Mouse (Mus musculus) testis, adult 2 months (tissue): ENCODE data around the gene Parl. TPM values are rescaled to one million over a fixed set of nuclear protein-coding genes. Genes with fewer than 3 reads are reported as not detected.

Experiments
- H3K27ac ChIP-seq: fragments of 200-500 bp; 2 replicates; pipeline ENCODE4 v1.5.1; 2012; ENCODE audit warnings: low read depth, low read length; ENCODE audit not compliant: control insufficient read depth, insufficient read depth
- H3K27me3 ChIP-seq: fragments of 200-500 bp; 2 replicates; pipeline ENCODE4 v1.6.1; 2012; ENCODE audit warnings: mild to moderate bottlenecking, low read length, moderate library complexity; ENCODE audit not compliant: control insufficient read depth, insufficient read depth
- H3K36me3 ChIP-seq: fragments of 200-500 bp; 2 replicates; pipeline ENCODE4 v1.6.1; 2012; ENCODE audit warnings: mild to moderate bottlenecking, low read length; ENCODE audit not compliant: control insufficient read depth, insufficient read depth
- H3K4me1 ChIP-seq: fragments of 200-500 bp; 2 replicates; pipeline ENCODE4 v1.6.1; 2012; ENCODE audit warnings: low read length; ENCODE audit not compliant: control insufficient read depth, insufficient read depth
- H3K4me3 ChIP-seq: fragments of 200-500 bp; 2 replicates; pipeline ENCODE4 v1.5.1; 2012; ENCODE audit warnings: low read depth, mild to moderate bottlenecking, low read length, moderate library complexity, mixed read lengths; ENCODE audit not compliant: control insufficient read depth
- CTCF ChIP-seq: fragments of 200-500 bp; IDR thresholded peaks from 2 replicates; pipeline ENCODE4 v1.5.1; 2012; ENCODE audit warnings: low read depth, mild to moderate bottlenecking, inconsistent platforms, low read length, moderate library complexity; ENCODE audit not compliant: control insufficient read depth, insufficient read depth, insufficient replicate concordance
- POLR2A ChIP-seq: fragments of 200-500 bp; IDR thresholded peaks from 2 replicates; pipeline ENCODE4 v1.6.1; 2012; ENCODE audit warnings: low read depth, mild to moderate bottlenecking, inconsistent platforms, low read length, moderate library complexity; ENCODE audit not compliant: control insufficient read depth
- polyA plus RNA-seq: library from polyadenylated mRNA; depleted of rRNA; stranded (reverse); fragments of >200 nt; gene quantifications from 2 replicates; pipeline ENCODE4 v1.2.3, GENCODE M21; 2012

Parl gene
- polyA plus RNA-seq, 1 experiment: 54.1 TPM

- Histone ChIP-seq H3K27ac (no peak overlapping the region), H3K27me3 (no peaks in the 10 kb centered on the region), H3K4me1 (no peaks in the 10 kb centered on the region), H3K4me3 (no peak overlapping the region), H3K36me3 (no peaks in the 10 kb centered on the region)
- TF ChIP-seq CTCF (no peak), POLR2A (no peak)
These were observed 14.6 kb upstream of the Parl start for GRCm38 (mm10) chr16:20316770-20317169.

- Histone ChIP-seq H3K4me1 (no peaks in the 10 kb centered on the region), H3K4me3 (no peak overlapping the region), H3K36me3 (no peaks in the 10 kb centered on the region), H3K27me3 (no peaks in the 10 kb centered on the region), H3K27ac (no peak overlapping the region)
- TF ChIP-seq CTCF: no peak
These were observed 13.1 kb upstream of the Parl start for GRCm38 (mm10) chr16:20315266-20315665.

GRCm38 (mm10) chr16:20312272-20312671 is 10.1 kb upstream of the Parl start:
- H3K36me3 ChIP-seq: no peaks in the 10 kb centered on the region
- H3K4me1 ChIP-seq: no peaks in the 10 kb centered on the region
- TF ChIP-seq CTCF: no peak
- TF ChIP-seq POLR2A: no peak
- H3K27me3 ChIP-seq: no peaks in the 10 kb centered on the region
- no peak overlapping the region for H3K27ac ChIP-seq
- H3K4me3 ChIP-seq: no peak overlapping the region

- H3K27ac ChIP-seq: no peak overlapping the region
- no peak overlapping the region for H3K4me3 ChIP-seq
- H3K4me1 ChIP-seq: peaks cover 9% of the 10 kb centered on the region
- H3K27me3 ChIP-seq: no peaks in the 10 kb centered on the region
- TF ChIP-seq CTCF: no peak
- no peak for TF ChIP-seq POLR2A
- H3K36me3 ChIP-seq: no peaks in the 10 kb centered on the region; the same call in 1 of the 2 replicates
These were observed 2.1 kb downstream of the Parl start for GRCm38 (mm10) chr16:20300076-20300475.

GRCm38 (mm10) chr16:20280238-20280637 is 21.9 kb downstream of the Parl start:
- Histone ChIP-seq H3K36me3 (peaks cover 2% of the 10 kb centered on the region), H3K27me3 (no peaks in the 10 kb centered on the region), H3K4me3 (no peak overlapping the region), H3K4me1 (no peaks in the 10 kb centered on the region), H3K27ac (no peak overlapping the region)
- TF ChIP-seq POLR2A (no peak), CTCF (no peak)

- Histone ChIP-seq H3K36me3 (peaks cover 2% of the 10 kb centered on the region), H3K27me3 (no peaks in the 10 kb centered on the region), H3K27ac (no peak overlapping the region), H3K4me1 (no peaks in the 10 kb centered on the region), H3K4me3 (no peak overlapping the region)
- TF ChIP-seq CTCF (no peak), POLR2A (no peak)
These were observed 22.8 kb downstream of the Parl start for GRCm38 (mm10) chr16:20279395-20279794.

- Histone ChIP-seq H3K36me3 (no peaks in the 10 kb centered on the region), H3K4me1 (no peaks in the 10 kb centered on the region), H3K27ac (no peak overlapping the region), H3K27me3 (no peaks in the 10 kb centered on the region), H3K4me3 (no peak overlapping the region)
- no peak for TF ChIP-seq POLR2A
- TF ChIP-seq CTCF: no peak
These were observed 29.2 kb downstream of the Parl start for GRCm38 (mm10) chr16:20272994-20273393.

- H3K27me3 ChIP-seq: no peaks in the 10 kb centered on the region
- H3K4me1 ChIP-seq: no peaks in the 10 kb centered on the region
- no peak overlapping the region for H3K4me3 ChIP-seq
- no peaks in the 10 kb centered on the region for H3K36me3 ChIP-seq
- TF ChIP-seq POLR2A (no peak), CTCF (no peak)
- H3K27ac ChIP-seq: no peak overlapping the region
These were observed 30.8 kb downstream of the Parl start for GRCm38 (mm10) chr16:20271339-20271738.
